Mouse (Mus musculus) urinary bladder, postnatal 14 days (tissue): ENCODE results near the gene Paqr9.
A peak's percentile ranks its signal among the peaks of the same experiment; 100 is the strongest.

Source experiments
- DNase-seq: peaks from one replicate; pipeline ENCODE4 v3.0.0; 2021; ENCODE audit warnings: low spot score

Gene Paqr9

GRCm38 (mm10) chr9:95581021-95581757, 21.7 kb downstream of the Paqr9 start:
- DNase-seq: no peak

- DNase-seq: no peak
Observed at GRCm38 (mm10) chr9:95581758-95582515, 22.5 kb downstream of the Paqr9 start.

GRCm38 (mm10) chr9:95582555-95582954, 23.1 kb downstream of the Paqr9 start:
- DNase-seq: no peak

GRCm38 (mm10) chr9:95586046-95586445, 26.6 kb downstream of the Paqr9 start:
- DNase-seq: no peak

- DNase-seq: no peak
Observed at GRCm38 (mm10) chr9:95588070-95588469, 28.6 kb downstream of the Paqr9 start.

GRCm38 (mm10) chr9:95594291-95594690, 34.8 kb downstream of the Paqr9 start:
- DNase-seq: no peak

GRCm38 (mm10) chr9:95597466-95598178, 38.2 kb downstream of the Paqr9 start:
- DNase-seq: no peak

GRCm38 (mm10) chr9:95598179-95598721, 38.8 kb downstream of the Paqr9 start:
- no peak for DNase-seq

GRCm38 (mm10) chr9:95599399-95599798, 39.9 kb downstream of the Paqr9 start:
- no peak for DNase-seq

- DNase-seq: no peak
Observed at GRCm38 (mm10) chr9:95602849-95603248, 43.4 kb downstream of the Paqr9 start.

- DNase-seq: no peak
Observed at GRCm38 (mm10) chr9:95603316-95603715, 43.9 kb downstream of the Paqr9 start.

- DNase-seq: no peak
Observed at GRCm38 (mm10) chr9:95607196-95607595, 47.7 kb downstream of the Paqr9 start.

- no peak for DNase-seq
Observed at GRCm38 (mm10) chr9:95612246-95612768, 52.9 kb downstream of the Paqr9 start.

GRCm38 (mm10) chr9:95613426-95614127, 54.1 kb downstream of the Paqr9 start:
- no peak for DNase-seq

GRCm38 (mm10) chr9:95614861-95615615, 55.6 kb downstream of the Paqr9 start:
- peak; percentile 18 for DNase-seq

GRCm38 (mm10) chr9:95615961-95616360, 56.5 kb downstream of the Paqr9 start:
- no peak for DNase-seq
